Mouse (Mus musculus): ENCODE measurements around the gene Slc1a5.

The Slc1a5 gene

DNA sequence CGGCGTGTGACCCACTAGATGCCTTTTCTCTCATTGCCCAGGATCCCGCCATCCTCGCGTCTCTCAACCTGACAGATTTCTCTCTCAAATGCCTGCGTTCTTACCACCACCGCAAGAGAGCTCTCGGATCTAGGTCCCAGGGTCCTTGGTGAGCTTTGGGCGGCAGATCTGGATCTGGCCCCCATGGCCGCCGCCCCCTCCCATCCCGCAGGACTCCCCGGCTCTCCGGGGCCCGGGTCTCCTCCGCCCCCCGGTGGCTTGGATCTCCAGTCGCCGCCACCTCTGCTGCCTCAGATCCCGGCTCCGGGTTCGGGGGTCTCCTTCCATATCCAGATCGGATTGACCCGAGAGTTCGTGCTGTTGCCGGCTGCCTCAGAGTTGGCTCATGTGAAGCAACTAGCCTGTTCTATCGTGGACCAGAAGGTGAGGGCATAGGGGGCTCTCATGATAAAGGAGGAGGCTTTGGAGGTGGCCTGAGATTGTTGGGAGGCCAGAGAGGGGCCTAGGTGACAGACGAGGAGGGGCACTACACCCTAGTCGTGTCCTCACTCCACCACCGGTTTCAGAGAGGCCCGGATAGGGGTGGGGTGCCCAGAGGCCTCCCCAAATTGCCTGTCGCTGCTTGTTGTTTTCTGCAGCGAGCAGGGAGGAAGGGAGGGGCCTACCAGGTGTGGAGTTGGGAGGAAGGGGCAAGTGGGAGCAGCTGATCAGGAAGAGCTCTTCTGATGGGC, 62.5 kb downstream of the Slc1a5 start:
- TF ChIP-seq NANOG (IDR thresholded peaks at IDR 0.05; ENCODE audit: borderline replicate concordance, low read length) (no peak), CTCF (conservative IDR thresholded peaks at IDR 0.05; ENCODE audit: low read length) (no peak), POU5F1 (IDR thresholded peaks at IDR 0.05; ENCODE audit: borderline replicate concordance, low read length) (no peak)
- Histone ChIP-seq H3K4me1 (replicated peaks; ENCODE audit: low read depth, low read length) (peaks cover 77% of the 10 kb centered on the region), H3K36me3 (ENCODE audit: insufficient read depth, low read length) (peaks cover 37% of the 10 kb centered on the region), H3K9me3 (ENCODE audit: low read length) (no peaks in the 10 kb centered on the region), H3K27me3 (ENCODE audit: insufficient read depth, low read length) (peaks cover 42% of the 10 kb centered on the region), H3K4me3 (replicated peaks; ENCODE audit: low read length) (peak overlapping the region; percentile 84)

DNA sequence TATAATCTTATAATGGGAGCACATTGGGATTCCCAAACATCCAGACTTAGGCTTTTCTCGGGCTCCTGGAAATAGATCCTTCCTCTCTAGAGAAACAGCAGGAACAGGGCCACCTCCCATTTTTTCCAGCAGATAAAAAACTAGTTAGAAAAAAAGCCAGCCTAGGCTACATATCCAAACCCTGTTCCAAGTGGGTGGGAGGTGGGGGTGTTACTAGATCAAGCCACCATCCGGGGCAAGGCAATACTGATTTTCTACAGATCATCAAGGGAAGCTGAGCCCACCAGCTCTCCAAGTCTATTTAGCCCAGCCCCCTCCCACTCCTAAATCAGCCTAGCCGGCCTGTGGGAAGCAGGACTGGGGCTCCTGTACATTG, 63.5 kb downstream of the Slc1a5 start:
- no peak for TF ChIP-seq NANOG (IDR thresholded peaks at IDR 0.05; ENCODE audit: borderline replicate concordance, low read length)
- no peak for TF ChIP-seq CTCF (conservative IDR thresholded peaks at IDR 0.05; ENCODE audit: low read length)
- TF ChIP-seq POU5F1 (IDR thresholded peaks at IDR 0.05; ENCODE audit: borderline replicate concordance, low read length) = no peak
- peaks cover 33% of the 10 kb centered on the region for H3K36me3 ChIP-seq (ENCODE audit: insufficient read depth, low read length)
- H3K27me3 ChIP-seq (ENCODE audit: insufficient read depth, low read length) = peaks cover 48% of the 10 kb centered on the region
- no peaks in the 10 kb centered on the region for H3K9me3 ChIP-seq (ENCODE audit: low read length)
- peaks cover 73% of the 10 kb centered on the region for H3K4me1 ChIP-seq (replicated peaks; ENCODE audit: low read depth, low read length)
- peak overlapping the region; percentile 69 for H3K4me3 ChIP-seq (replicated peaks; ENCODE audit: low read length)

DNA sequence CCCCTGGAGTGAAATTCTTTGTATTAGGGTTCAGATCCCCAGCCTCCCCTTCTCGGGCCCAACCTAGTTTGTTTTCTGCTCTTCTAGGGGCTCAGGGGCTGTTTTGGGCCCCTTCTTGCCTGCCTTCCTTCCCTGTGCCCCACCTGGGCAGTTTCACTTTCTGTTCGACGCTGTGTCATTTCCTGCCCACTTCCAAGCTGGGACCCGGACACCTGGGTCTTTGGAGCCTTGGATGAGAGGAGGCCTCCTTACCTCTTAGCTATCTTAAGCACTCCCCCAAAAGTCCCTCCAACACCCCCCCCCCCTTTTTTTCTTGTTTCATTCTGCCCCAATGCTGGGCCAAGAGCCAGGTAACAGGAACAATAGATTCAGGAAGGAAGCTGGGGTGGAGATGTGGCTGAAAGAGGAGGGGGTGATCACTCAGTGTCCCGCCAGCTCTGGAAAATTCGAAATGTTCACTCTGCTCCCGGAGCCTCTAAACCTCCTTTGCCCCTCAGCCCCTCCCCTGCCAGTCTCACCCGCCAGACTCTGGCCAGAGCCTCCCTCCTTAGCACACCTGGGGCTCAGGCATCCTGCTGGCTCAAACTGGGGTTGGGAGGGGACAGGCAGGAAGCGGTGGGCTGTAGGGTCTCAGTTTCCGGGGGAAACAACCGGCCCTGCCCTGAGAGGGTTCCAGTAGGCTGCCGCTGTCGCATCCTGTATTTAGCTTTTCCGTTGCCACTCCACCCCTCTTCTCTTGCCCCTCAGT, 64.1 kb downstream of the Slc1a5 start:
- no peak for TF ChIP-seq POU5F1 (IDR thresholded peaks at IDR 0.05; ENCODE audit: borderline replicate concordance, low read length)
- no peak for TF ChIP-seq CTCF (conservative IDR thresholded peaks at IDR 0.05; ENCODE audit: low read length)
- TF ChIP-seq NANOG (IDR thresholded peaks at IDR 0.05; ENCODE audit: borderline replicate concordance, low read length) = no peak
- Histone ChIP-seq H3K27me3 (ENCODE audit: insufficient read depth, low read length) (peaks cover 48% of the 10 kb centered on the region), H3K9me3 (ENCODE audit: low read length) (no peaks in the 10 kb centered on the region), H3K4me1 (replicated peaks; ENCODE audit: low read depth, low read length) (peaks cover 76% of the 10 kb centered on the region), H3K4me3 (replicated peaks; ENCODE audit: low read length) (peak overlapping the region; percentile 69), H3K36me3 (ENCODE audit: insufficient read depth, low read length) (peaks cover 33% of the 10 kb centered on the region)

DNA sequence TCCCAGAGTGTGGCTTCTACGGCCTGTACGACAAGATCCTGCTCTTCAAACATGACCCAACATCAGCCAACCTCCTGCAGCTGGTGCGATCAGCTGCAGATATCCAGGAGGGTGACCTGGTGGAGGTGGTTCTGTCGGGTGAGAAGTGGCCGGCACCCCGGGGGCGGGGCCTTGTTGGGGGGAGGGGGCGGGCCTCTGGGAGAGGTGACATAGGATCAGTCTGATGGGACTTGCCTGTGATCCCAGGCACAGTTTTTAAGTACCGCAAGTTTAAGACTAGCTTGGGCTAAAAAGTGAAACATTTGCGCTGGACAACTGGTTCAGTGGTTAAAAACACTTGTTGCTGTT, 64.7 kb downstream of the Slc1a5 start:
- Histone ChIP-seq H3K27me3 (ENCODE audit: insufficient read depth, low read length) (peaks cover 48% of the 10 kb centered on the region), H3K36me3 (ENCODE audit: insufficient read depth, low read length) (peaks cover 28% of the 10 kb centered on the region), H3K4me3 (replicated peaks; ENCODE audit: low read length) (peak overlapping the region; percentile 69), H3K9me3 (ENCODE audit: low read length) (no peaks in the 10 kb centered on the region), H3K4me1 (replicated peaks; ENCODE audit: low read depth, low read length) (peaks cover 72% of the 10 kb centered on the region)
- TF ChIP-seq NANOG (IDR thresholded peaks at IDR 0.05; ENCODE audit: borderline replicate concordance, low read length) (no peak), POU5F1 (IDR thresholded peaks at IDR 0.05; ENCODE audit: borderline replicate concordance, low read length) (no peak), CTCF (conservative IDR thresholded peaks at IDR 0.05; ENCODE audit: low read length) (no peak)

DNA sequence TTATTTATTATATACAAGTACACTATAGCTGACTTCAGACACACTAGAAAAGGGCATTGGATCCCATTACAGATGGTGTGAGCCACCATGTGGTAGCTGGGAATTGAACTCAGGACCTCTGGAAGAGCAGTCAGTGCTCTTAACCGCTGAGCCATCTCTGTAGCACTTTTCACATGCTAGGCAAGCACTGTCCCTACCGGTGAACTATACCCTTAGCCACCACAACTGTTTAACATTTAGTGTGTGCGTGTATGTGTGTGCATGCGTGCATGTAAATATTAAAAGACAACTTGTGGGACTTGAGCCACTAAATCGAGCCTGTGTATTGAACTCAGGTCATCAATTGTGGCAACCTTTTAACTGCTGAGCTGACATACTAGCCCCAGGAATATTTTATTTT, 65.6 kb downstream of the Slc1a5 start:
- Histone ChIP-seq H3K4me1 (replicated peaks; ENCODE audit: low read depth, low read length) (peaks cover 62% of the 10 kb centered on the region), H3K4me3 (replicated peaks; ENCODE audit: low read length) (no peak overlapping the region), H3K9me3 (ENCODE audit: low read length) (no peaks in the 10 kb centered on the region), H3K27me3 (ENCODE audit: insufficient read depth, low read length) (peaks cover 48% of the 10 kb centered on the region), H3K36me3 (ENCODE audit: insufficient read depth, low read length) (peaks cover 18% of the 10 kb centered on the region)
- TF ChIP-seq CTCF (conservative IDR thresholded peaks at IDR 0.05; ENCODE audit: low read length) (no peak), NANOG (IDR thresholded peaks at IDR 0.05; ENCODE audit: borderline replicate concordance, low read length) (no peak), POU5F1 (IDR thresholded peaks at IDR 0.05; ENCODE audit: borderline replicate concordance, low read length) (no peak)

DNA sequence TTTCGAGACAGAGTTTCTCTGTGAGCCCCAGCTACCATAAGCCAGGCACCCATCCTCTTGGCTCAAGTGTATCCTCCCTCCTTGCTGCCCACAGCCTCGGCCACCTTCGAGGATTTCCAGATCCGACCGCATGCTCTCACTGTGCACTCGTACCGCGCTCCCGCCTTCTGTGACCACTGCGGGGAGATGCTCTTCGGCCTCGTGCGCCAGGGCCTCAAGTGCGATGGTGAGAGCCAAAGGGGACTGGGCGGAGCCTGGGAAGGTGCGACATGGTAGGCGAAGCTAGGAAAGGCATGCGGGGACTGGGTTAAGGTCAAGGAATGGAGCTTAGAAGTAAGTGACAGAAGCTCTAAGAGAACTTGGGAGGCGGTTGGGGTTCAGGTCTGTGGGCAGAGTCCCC, 66.4 kb downstream of the Slc1a5 start:
- TF ChIP-seq POU5F1 (IDR thresholded peaks at IDR 0.05; ENCODE audit: borderline replicate concordance, low read length) (no peak), CTCF (conservative IDR thresholded peaks at IDR 0.05; ENCODE audit: low read length) (no peak), NANOG (IDR thresholded peaks at IDR 0.05; ENCODE audit: borderline replicate concordance, low read length) (no peak)
- H3K27me3 ChIP-seq (ENCODE audit: insufficient read depth, low read length) = peaks cover 48% of the 10 kb centered on the region
- peaks cover 56% of the 10 kb centered on the region for H3K4me1 ChIP-seq (replicated peaks; ENCODE audit: low read depth, low read length)
- 0 out of 2 replicates have a peak overlapping the region, but pooled peaks have one; percentile 23 for H3K4me3 ChIP-seq (replicated peaks; ENCODE audit: low read length)
- no peaks in the 10 kb centered on the region for H3K9me3 ChIP-seq (ENCODE audit: low read length)
- H3K36me3 ChIP-seq (ENCODE audit: insufficient read depth, low read length) = peaks cover 13% of the 10 kb centered on the region; the same call in 1 of the 2 replicates
